Mouse (Mus musculus): ENCODE results near the gene Tspan32. TPM values are rescaled to one million over a fixed set of nuclear protein-coding genes. Genes with fewer than 3 reads are reported as not detected.

The Tspan32 gene
- polyA plus RNA-seq, 1 experiment = 3.5 TPM

GRCm38 (mm10) chr7:143049841-143050816 lies 45.3 kb downstream of the Tspan32 start:
- 74% methylated on average over 3 of the region's 3 CpGs for WGBS
- Histone ChIP-seq H3K27ac (ENCODE audit: insufficient read depth, low read depth, low read length) (no peak overlapping the region), H3K4me3 (ENCODE audit: low read depth, low read length) (no peak overlapping the region), H3K36me3 (ENCODE audit: control insufficient read depth, insufficient read depth, low read length) (no peaks in the 10 kb centered on the region), H3K27me3 (ENCODE audit: control insufficient read depth, insufficient read depth, low read length) (no peaks in the 10 kb centered on the region), H3K4me1 (ENCODE audit: control insufficient read depth, insufficient read depth, insufficient read length, low read length) (peaks cover 26% of the 10 kb centered on the region; the same call in 1 of the 2 replicates)
- TF ChIP-seq CTCF (IDR thresholded peaks at IDR 0.05; ENCODE audit: extremely low read depth, insufficient read length, insufficient replicate concordance, low read depth, low read length) = no peak
- no peak for TF ChIP-seq POLR2A (IDR thresholded peaks at IDR 0.05; ENCODE audit: low read depth, low read length)

GRCm38 (mm10) chr7:143051316-143051715 lies 46.5 kb downstream of the Tspan32 start:
- Histone ChIP-seq H3K4me3 (ENCODE audit: low read depth, low read length) (no peak overlapping the region), H3K4me1 (ENCODE audit: control insufficient read depth, insufficient read depth, insufficient read length, low read length) (peaks cover 34% of the 10 kb centered on the region; the same call in 1 of the 2 replicates), H3K36me3 (ENCODE audit: control insufficient read depth, insufficient read depth, low read length) (no peaks in the 10 kb centered on the region), H3K27me3 (ENCODE audit: control insufficient read depth, insufficient read depth, low read length) (no peaks in the 10 kb centered on the region), H3K27ac (ENCODE audit: insufficient read depth, low read depth, low read length) (no peak overlapping the region)
- TF ChIP-seq CTCF (IDR thresholded peaks at IDR 0.05; ENCODE audit: extremely low read depth, insufficient read length, insufficient replicate concordance, low read depth, low read length) (no peak), POLR2A (IDR thresholded peaks at IDR 0.05; ENCODE audit: low read depth, low read length) (no peak)
- WGBS = 23% methylated on average over 2 of the region's 2 CpGs

GRCm38 (mm10) chr7:143052626-143053007 lies 47.8 kb downstream of the Tspan32 start, which contains the start of gene Cd81:
Gene Cd81, plus strand, starts transcription at chr7:143052739.
- Histone ChIP-seq H3K27ac (ENCODE audit: insufficient read depth, low read depth, low read length) (peak within 1 kb of the TSS; percentile 81), H3K4me3 (ENCODE audit: low read depth, low read length) (peak within 1 kb of the TSS; percentile 87), H3K27me3 (ENCODE audit: control insufficient read depth, insufficient read depth, low read length) (no peaks in the 10 kb centered on the region), H3K4me1 (ENCODE audit: control insufficient read depth, insufficient read depth, insufficient read length, low read length) (peaks cover 47% of the 10 kb centered on the region; the same call in 1 of the 2 replicates), H3K36me3 (ENCODE audit: control insufficient read depth, insufficient read depth, low read length) (no peaks in the 10 kb centered on the region)
- under 1% methylated on average over 37 of the region's 37 CpGs for WGBS
- no peak for TF ChIP-seq CTCF (IDR thresholded peaks at IDR 0.05; ENCODE audit: extremely low read depth, insufficient read length, insufficient replicate concordance, low read depth, low read length)
- peak; percentile 86; the same call in 1 of the 2 replicates for TF ChIP-seq POLR2A (IDR thresholded peaks at IDR 0.05; ENCODE audit: low read depth, low read length)

- H3K36me3 ChIP-seq (ENCODE audit: control insufficient read depth, insufficient read depth, low read length) = no peaks in the 10 kb centered on the region
- H3K4me3 ChIP-seq (ENCODE audit: low read depth, low read length) = peak overlapping the region; percentile 87
These were observed 48.4 kb downstream of the Tspan32 start for GRCm38 (mm10) chr7:143053008-143053899.

GRCm38 (mm10) chr7:143053961-143054611 lies 49.2 kb downstream of the Tspan32 start:
- TF ChIP-seq POLR2A (IDR thresholded peaks at IDR 0.05; ENCODE audit: low read depth, low read length) (no peak), CTCF (IDR thresholded peaks at IDR 0.05; ENCODE audit: extremely low read depth, insufficient read length, insufficient replicate concordance, low read depth, low read length) (no peak)
- H3K27ac ChIP-seq (ENCODE audit: insufficient read depth, low read depth, low read length) = peak overlapping the region; percentile 17; the same call in 1 of the 2 replicates
- H3K4me1 ChIP-seq (ENCODE audit: control insufficient read depth, insufficient read depth, insufficient read length, low read length) = peaks cover 61% of the 10 kb centered on the region
- no peaks in the 10 kb centered on the region for H3K27me3 ChIP-seq (ENCODE audit: control insufficient read depth, insufficient read depth, low read length)
- 10% methylated on average over 11 of the region's 11 CpGs for WGBS
- no peaks in the 10 kb centered on the region for H3K36me3 ChIP-seq (ENCODE audit: control insufficient read depth, insufficient read depth, low read length)
- H3K4me3 ChIP-seq (ENCODE audit: low read depth, low read length) = peak overlapping the region; percentile 87

More at GRCm38 (mm10) chr7:143053008-143053899, 48.4 kb downstream of the Tspan32 start:
- H3K27me3 ChIP-seq (ENCODE audit: control insufficient read depth, insufficient read depth, low read length) = no peaks in the 10 kb centered on the region
- H3K4me1 ChIP-seq (ENCODE audit: control insufficient read depth, insufficient read depth, insufficient read length, low read length) = peaks cover 53% of the 10 kb centered on the region; the same call in 1 of the 2 replicates
- WGBS = under 1% methylated on average over 46 of the region's 46 CpGs
- no peak for TF ChIP-seq CTCF (IDR thresholded peaks at IDR 0.05; ENCODE audit: extremely low read depth, insufficient read length, insufficient replicate concordance, low read depth, low read length)
- no peak for TF ChIP-seq POLR2A (IDR thresholded peaks at IDR 0.05; ENCODE audit: low read depth, low read length)
- peak overlapping the region; percentile 81 for H3K27ac ChIP-seq (ENCODE audit: insufficient read depth, low read depth, low read length)

- Histone ChIP-seq H3K4me3 (ENCODE audit: low read depth, low read length) (peak overlapping the region; percentile 87), H3K36me3 (ENCODE audit: control insufficient read depth, insufficient read depth, low read length) (no peaks in the 10 kb centered on the region), H3K4me1 (ENCODE audit: control insufficient read depth, insufficient read depth, insufficient read length, low read length) (peaks cover 60% of the 10 kb centered on the region), H3K27ac (ENCODE audit: insufficient read depth, low read depth, low read length) (no peak overlapping the region), H3K27me3 (ENCODE audit: control insufficient read depth, insufficient read depth, low read length) (no peaks in the 10 kb centered on the region)
- WGBS = 25% methylated on average over 3 of the region's 3 CpGs
- TF ChIP-seq CTCF (IDR thresholded peaks at IDR 0.05; ENCODE audit: extremely low read depth, insufficient read length, insufficient replicate concordance, low read depth, low read length) (no peak), POLR2A (IDR thresholded peaks at IDR 0.05; ENCODE audit: low read depth, low read length) (no peak)
These were observed 49.7 kb downstream of the Tspan32 start for GRCm38 (mm10) chr7:143054612-143054965.
